Mouse (Mus musculus) gastrocnemius, adult 8-10 months (tissue): ENCODE measurements around the gene Hspb2. TPM values are rescaled to one million over a fixed set of nuclear protein-coding genes. Genes with fewer than 3 reads are reported as not detected.

ENCODE experiments used
- DNase-seq, 2 experiments: peaks; one replicate each; pipeline ENCODE4 v3.0.0; 2022; ENCODE audit warnings: low spot score in 2 of 2
- total RNA-seq, 4 experiments: library from RNA; stranded (reverse); gene quantifications; 2 replicates each; pipeline ENCODE4 v1.2.4; 2022

The Hspb2 gene
- total RNA-seq, 4 experiments from 2014 or later = 118 to 146 (median 133) TPM

GRCm38 (mm10) chr9:50718878-50719277, 33.3 kb downstream of the Hspb2 start:
- DNase-seq = no peak

GRCm38 (mm10) chr9:50714188-50714587, 38.0 kb downstream of the Hspb2 start:
- DNase-seq = no peak

GRCm38 (mm10) chr9:50711337-50711736, 40.8 kb downstream of the Hspb2 start:
- no peak for DNase-seq

- DNase-seq = no peak
Measured at GRCm38 (mm10) chr9:50709108-50709507, 43.0 kb downstream of the Hspb2 start.

DNA sequence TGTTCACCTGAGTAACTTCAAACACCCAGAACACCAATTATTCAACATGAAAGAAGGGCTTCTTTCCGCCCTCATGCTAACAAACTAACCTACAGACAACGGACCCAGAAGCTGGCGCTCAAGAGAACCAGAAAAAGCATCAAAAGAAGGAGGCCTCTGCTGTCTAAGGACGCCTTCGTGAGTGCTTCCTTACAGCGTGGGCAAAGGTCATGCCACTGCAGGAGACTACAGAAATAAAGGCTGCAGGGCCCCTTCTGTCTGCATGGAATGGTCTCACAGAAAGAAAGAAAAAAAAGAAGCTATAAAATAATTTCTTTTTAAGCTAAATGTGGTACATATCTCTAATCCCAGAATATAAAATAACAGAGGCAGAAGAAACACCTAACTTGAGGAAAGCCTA, 47.2 kb downstream of the Hspb2 start:
- no peak for DNase-seq

Other genes with a start within 250 kb of the Hspb2 start
- gene Pts, start 223.6 kb downstream of the Hspb2 start, total RNA-seq = 10 to 100 TPM; 10.1 to 13.7 (median 11.7) TPM
- gene Il18, start 197.5 kb downstream of the Hspb2 start, total RNA-seq = 1 to 10 TPM in 3 of 4 experiments, under 1 TPM in 1; 0.63 to 2.0 (median 1.6) TPM
- gene Bco2, start 197.2 kb downstream of the Hspb2 start, total RNA-seq = under 1 TPM; 0.13 to 0.47 (median 0.44) TPM
- gene Tex12, start 191.0 kb downstream of the Hspb2 start, total RNA-seq = not detected
- gene Sdhd, start 148.5 kb downstream of the Hspb2 start, total RNA-seq = 100 to 1,000 TPM; 290 to 337 (median 311) TPM
- 100 to 1,000 TPM; 197 to 232 (median 214) TPM for gene Timm8b, start 148.4 kb downstream of the Hspb2 start, total RNA-seq
- under 1 TPM in 2 of 4 experiments, not detected in 2; 0.27 to 0.80 TPM for gene Pih1d2, start 135.0 kb downstream of the Hspb2 start, total RNA-seq
- gene Nkapd1, start 134.9 kb downstream of the Hspb2 start, total RNA-seq = 10 to 100 TPM; 10.2 to 12.4 (median 11.1) TPM
- gene Dlat, start 92.6 kb downstream of the Hspb2 start, total RNA-seq = 100 to 1,000 TPM; 159 to 224 (median 179) TPM
- gene Dixdc1, start 12.8 kb downstream of the Hspb2 start, total RNA-seq = 1 to 10 TPM; 2.0 to 2.5 (median 2.1) TPM
- 1 to 10 TPM; 2.9 to 5.9 (median 4.8) TPM for gene 2310030G06Rik, start 5.8 kb downstream of the Hspb2 start, total RNA-seq
- 1,000 to 10,000 TPM; 1,194 to 1,381 (median 1,261) TPM for gene Cryab, start 1.0 kb downstream of the Hspb2 start, total RNA-seq
- 1 to 10 TPM; 2.7 to 6.1 (median 3.4) TPM for gene Fdxacb1, start 15.9 kb upstream of the Hspb2 start, total RNA-seq
- 10 to 100 TPM in 1 of 4 experiments, 1 to 10 TPM in 3; 8.0 to 11.0 (median 9.3) TPM for gene Alg9, start 22.7 kb upstream of the Hspb2 start, total RNA-seq
- 10 to 100 TPM; 12.1 to 15.4 (median 13.8) TPM for gene 1110032A03Rik, start 23.2 kb upstream of the Hspb2 start, total RNA-seq
- gene Ppp2r1b, start 92.9 kb upstream of the Hspb2 start, total RNA-seq = 1 to 10 TPM; 6.5 to 7.4 (median 7.0) TPM